Mouse (Mus musculus) hindbrain, postnatal 0 days (tissue): Measurements from ENCODE around the gene Twf2. TPM values are rescaled to one million over a fixed set of nuclear protein-coding genes. Genes with fewer than 3 reads are reported as not detected.
A peak's percentile ranks its signal among the peaks of the same experiment; 100 is the strongest.

Experiments
- ATAC-seq: fragments of 200-750 bp; cut with Nextera tagmentation; 2 replicates; pipeline ENCODE4 v1.8.0; 2017; ENCODE audit warnings: mild to moderate bottlenecking, moderate TSS enrichment, moderate library complexity
- DNase-seq: peaks from one replicate; pipeline ENCODE4 v3.0.0-alpha.2; 2015; ENCODE audit warnings: low spot score
- H3K27ac ChIP-seq: fragments of 300-500 bp; sonication (generic); 2 replicates; pipeline ENCODE4 v1.5.1; 2014; ENCODE audit warnings: mild to moderate bottlenecking
- H3K27me3 ChIP-seq: fragments of 300-500 bp; sonication (generic); 2 replicates; pipeline ENCODE4 v1.6.1; 2014; ENCODE audit warnings: low read length, mixed read lengths; ENCODE audit not compliant: insufficient read depth
- H3K36me3 ChIP-seq: fragments of 300-500 bp; sonication (generic); 2 replicates; pipeline ENCODE4 v1.6.1; 2014; ENCODE audit warnings: low read length, mixed read lengths; ENCODE audit not compliant: insufficient read depth
- H3K4me1 ChIP-seq: fragments of 300-500 bp; sonication (generic); 2 replicates; pipeline ENCODE4 v1.6.1; 2014; ENCODE audit warnings: antibody characterized with exemption, low read length, mixed read lengths; ENCODE audit not compliant: insufficient read depth
- H3K4me2 ChIP-seq: fragments of 300-500 bp; sonication (generic); 2 replicates; pipeline ENCODE4 v1.6.1; 2014; ENCODE audit warnings: low read depth, mild to moderate bottlenecking, low read length, moderate library complexity, mixed read lengths
- H3K4me3 ChIP-seq: fragments of 300-500 bp; sonication (generic); 2 replicates; pipeline ENCODE4 v1.5.1; 2014; ENCODE audit warnings: low read length
- H3K9ac ChIP-seq: fragments of 300-500 bp; sonication (generic); replicated peaks from 2 replicates; pipeline ENCODE4 v1.6.1; 2014; ENCODE audit warnings: mild to moderate bottlenecking, low read length, moderate library complexity, mixed read lengths
- H3K9me3 ChIP-seq: fragments of 300-500 bp; sonication (generic); 2 replicates; pipeline ENCODE4 v1.6.1; 2016; ENCODE audit warnings: low read length, mixed read lengths
- CTCF ChIP-seq: IDR thresholded peaks from 2 replicates; pipeline ENCODE4 v1.5.1; 2016; ENCODE audit warnings: antibody characterized with exemption, control low read depth, low read depth
- WGBS: fragments of 180-500 bp; shearing (Covaris S2); extraction: QIAGEN DNeasy Blood & Tissue Kit; methylation state at CpG from one replicate; pipeline ENCODE4 v1.1.7; 2014; 5-methylcytosine and 5-hydroxymethylcytosine counted together
- polyA plus RNA-seq: library from polyadenylated mRNA; unstranded; fragments of >200 nt; fragmentation: Nextera tagmentation; extraction: Ambion mirVana; gene quantifications from 2 replicates; pipeline ENCODE4 v1.2.1, GENCODE M21; 2015
- total RNA-seq: library from RNA; depleted of rRNA; stranded (reverse); fragments of >200 nt; gene quantifications from 2 replicates; pipeline ENCODE4 v1.2.3, GENCODE M21; 2014

The Twf2 gene
- total and polyA plus RNA-seq, 2 experiments from 2014 or later = 42.0 to 72.6 TPM

GRCm38 (mm10) chr9:106216971-106217370 lies 14.1 kb downstream of the Twf2 start:
- Histone ChIP-seq H3K36me3 (peaks cover 25% of the 10 kb centered on the region), H3K4me1 (no peaks in the 10 kb centered on the region), H3K9me3 (no peaks in the 10 kb centered on the region), H3K9ac (no peak overlapping the region), H3K27ac (no peak overlapping the region), H3K4me2 (no peak overlapping the region), H3K4me3 (no peak overlapping the region), H3K27me3 (no peaks in the 10 kb centered on the region)
- ATAC-seq = no peak
- no peak for DNase-seq
- 88% methylated on average over 7 of the region's 7 CpGs for WGBS
- TF ChIP-seq CTCF = no peak

- no peak overlapping the region for H3K27ac ChIP-seq
- no peak overlapping the region for H3K4me3 ChIP-seq
- DNase-seq (no peak), ATAC-seq (no peak)
- TF ChIP-seq CTCF = no peak
- H3K9ac ChIP-seq = no peak overlapping the region
- H3K36me3 ChIP-seq = no peaks in the 10 kb centered on the region
- 70% methylated on average over 8 of the region's 8 CpGs for WGBS
- no peak overlapping the region for H3K4me2 ChIP-seq
- 0 out of 2 replicates have a peak, but pooled peaks cover 4% of the 10 kb centered on the region for H3K27me3 ChIP-seq
- H3K9me3 ChIP-seq = no peaks in the 10 kb centered on the region
- peaks cover under 1% of the 10 kb centered on the region; the same call in 1 of the 2 replicates for H3K4me1 ChIP-seq
Observed at GRCm38 (mm10) chr9:106220894-106221523, 18.1 kb downstream of the Twf2 start.

GRCm38 (mm10) chr9:106222261-106222851 lies 19.4 kb downstream of the Twf2 start, which contains the start of gene Tlr9:
Gene Tlr9, plus strand, starts transcription at chr9:106222598.
- H3K27me3 ChIP-seq = 0 out of 2 replicates have a peak, but pooled peaks cover 4% of the 10 kb centered on the region
- 72% methylated on average over 4 of the region's 4 CpGs for WGBS

GRCm38 (mm10) chr9:106222994-106223393 lies 20.1 kb downstream of the Twf2 start:
- Histone ChIP-seq H3K27me3 (0 out of 2 replicates have a peak, but pooled peaks cover 4% of the 10 kb centered on the region), H3K9me3 (no peaks in the 10 kb centered on the region), H3K4me3 (no peak overlapping the region), H3K4me2 (no peak overlapping the region), H3K9ac (no peak overlapping the region), H3K27ac (no peak overlapping the region), H3K4me1 (peaks cover 6% of the 10 kb centered on the region; the same call in 1 of the 2 replicates), H3K36me3 (no peaks in the 10 kb centered on the region)
- ATAC-seq (no peak), DNase-seq (no peak)
- TF ChIP-seq CTCF = no peak
- 82% methylated on average over 4 of the region's 4 CpGs for WGBS

More at GRCm38 (mm10) chr9:106222261-106222851, 19.4 kb downstream of the Twf2 start, which contains the start of gene Tlr9:
- Histone ChIP-seq H3K9ac (no peak within 1 kb of the TSS), H3K36me3 (no peaks in the 10 kb centered on the region), H3K27ac (no peak within 1 kb of the TSS), H3K9me3 (no peaks in the 10 kb centered on the region), H3K4me3 (no peak within 1 kb of the TSS), H3K4me2 (no peak within 1 kb of the TSS), H3K4me1 (peaks cover 6% of the 10 kb centered on the region; the same call in 1 of the 2 replicates)
- no peak for DNase-seq
- no peak for TF ChIP-seq CTCF
- no peak for ATAC-seq

- Histone ChIP-seq H3K36me3 (no peaks in the 10 kb centered on the region), H3K27ac (peak overlapping the region; percentile 9), H3K4me2 (peak overlapping the region; percentile 56), H3K4me3 (peak overlapping the region; percentile 32), H3K9me3 (no peaks in the 10 kb centered on the region), H3K4me1 (peaks cover 6% of the 10 kb centered on the region; the same call in 1 of the 2 replicates), H3K27me3 (0 out of 2 replicates have a peak, but pooled peaks cover 4% of the 10 kb centered on the region), H3K9ac (peak overlapping the region; percentile 40; the same call in 1 of the 2 replicates)
- ATAC-seq (no peak), DNase-seq (no peak)
- WGBS = 59% methylated on average over 24 of the region's 24 CpGs
- no peak for TF ChIP-seq CTCF
Observed at GRCm38 (mm10) chr9:106225469-106226150, 22.7 kb downstream of the Twf2 start.

GRCm38 (mm10) chr9:106226151-106226682 lies 23.3 kb downstream of the Twf2 start:
- peak overlapping the region; percentile 9 for H3K27ac ChIP-seq
- peak; percentile 78 for ATAC-seq
- H3K4me1 ChIP-seq = peaks cover 6% of the 10 kb centered on the region; the same call in 1 of the 2 replicates
- H3K9me3 ChIP-seq = no peaks in the 10 kb centered on the region
- H3K4me2 ChIP-seq = peak overlapping the region; percentile 56
- DNase-seq = peak; percentile 77
- peak overlapping the region; percentile 40 for H3K9ac ChIP-seq
- 9% methylated on average over 34 of the region's 34 CpGs for WGBS
- TF ChIP-seq CTCF = peak; percentile 69
- 0 out of 2 replicates have a peak, but pooled peaks cover 4% of the 10 kb centered on the region for H3K27me3 ChIP-seq
- H3K36me3 ChIP-seq = no peaks in the 10 kb centered on the region
- H3K4me3 ChIP-seq = peak overlapping the region; percentile 32
